In the genomic region with DNA sequence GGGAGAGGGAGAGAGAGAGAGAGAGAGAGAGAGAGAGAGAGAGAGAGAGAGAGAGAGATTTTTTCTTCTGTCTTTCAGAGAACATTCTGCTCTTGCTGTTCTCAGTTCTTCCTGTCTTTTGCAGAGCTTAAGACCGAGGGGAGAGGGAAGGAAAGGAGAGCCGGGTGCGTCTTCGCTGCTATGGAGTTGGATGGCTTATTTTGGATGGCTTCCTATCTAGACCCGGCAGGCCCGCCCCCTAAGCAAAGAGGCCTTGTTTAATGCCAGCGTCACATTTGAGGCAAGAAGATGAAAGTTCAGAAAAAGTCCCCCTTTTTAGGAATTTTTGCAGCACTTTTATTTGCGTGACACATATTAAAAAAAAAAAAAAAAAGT, we compare ENCODE assay signal across 8 mouse cellular contexts. TPM values are rescaled to one million over a fixed set of nuclear protein-coding genes. Genes with fewer than 3 reads are reported as not detected.
DNase-seq lines count a peak whose midpoint lies in the region; ATAC-seq and TF ChIP-seq lines count a peak whose summit lies in the region.

No protein-coding gene starts in this region.

- H3K27ac ChIP-seq in liver, adult 2 months (replicated peaks; ENCODE audit: insufficient read depth, low read depth, low read length) = 0 out of 2 replicates have a peak overlapping the region, but pooled peaks have one; percentile 31

- TF ChIP-seq CTCF in brain, embryonic 14.5 days (IDR thresholded peaks at IDR 0.05; ENCODE audit: borderline replicate concordance, extremely low read depth, insufficient read depth, insufficient read length) = no peak
- no peak for TF ChIP-seq CTCF in liver, adult 2 months (IDR thresholded peaks at IDR 0.05; ENCODE audit: low read depth, low read length)

- no peaks in the 10 kb centered on the region for H3K36me3 ChIP-seq in liver, adult 2 months (ENCODE audit: control insufficient read depth, insufficient read depth, low read length)

- no peaks in the 10 kb centered on the region for H3K27me3 ChIP-seq in liver, adult 2 months (ENCODE audit: control insufficient read depth, insufficient read depth, low read length)

- peaks cover 3% of the 10 kb centered on the region; the same call in 1 of the 2 replicates for H3K4me1 ChIP-seq in liver, adult 2 months (ENCODE audit: control insufficient read depth, insufficient read depth, low read length)

- no peak for TF ChIP-seq POLR2A in brain, embryonic 14.5 days (IDR thresholded peaks at IDR 0.05; ENCODE audit: borderline replicate concordance, extremely low read depth, insufficient read depth, insufficient read length, poor library complexity, severe bottlenecking)
- no peak for TF ChIP-seq POLR2A in liver, adult 2 months (IDR thresholded peaks at IDR 0.05; ENCODE audit: extremely low read depth, insufficient read depth, low read length)

- H3K79me2 ChIP-seq in liver, adult 2 months (ENCODE audit: control insufficient read depth, insufficient read depth, low read length) = no peaks in the 10 kb centered on the region

- no peak overlapping the region for H3K4me3 ChIP-seq in liver, adult 2 months (ENCODE audit: insufficient read depth, low read depth, low read length)

- WGBS in liver, adult 2 months = 14% methylated on average over 8 of the region's 8 CpGs

- 0 out of 2 replicates have a peak overlapping the region, but pooled peaks have one; percentile 60 for H3K9ac ChIP-seq in liver, adult 2 months (ENCODE audit: low read depth, low read length)

- ATAC-seq in frontal cortex, adult (ENCODE audit: low TSS enrichment) = 0 out of 2 replicates have a peak, but pooled peaks have one; percentile 10

- intact Hi-C loops in heart, postnatal 14 days (cut with DNase I) = loop anchor here (2.0 kb wide), 2 partner anchors 129 to 263 kb away; no protein-coding TSS in a partner anchor

- DNase-seq in frontal cortex, postnatal 14 days (ENCODE audit: low spot score in 2 of 2) = no peak
- DNase-seq in brain, embryonic 14.5 days (ENCODE audit: low read depth) = peak; percentile 68
- peak; percentile 43 to 49 for DNase-seq in heart, postnatal 14 days
- DNase-seq in liver, adult 2 months (ENCODE audit: extremely low read depth, low read depth, low spot score) = no peak
- DNase-seq in neural tube, embryonic 10.5 days (ENCODE audit: extremely low spot score, low spot score) = peak; percentile 28
- no peak for DNase-seq in ovary, postnatal 10 days (ENCODE audit: low spot score)
- DNase-seq in c-Kit-positive CD71-positive TER-119-positive erythroid progenitor cells, embryonic 14.5 days (ENCODE audit: low spot score) = no peak

RNA-seq across cellular contexts. Expression of a gene that starts 30.0 kb away (rescaled TPM):
- polyA plus RNA-seq in brain, embryonic 14.5 days (2012; rRNA removed) = 41.7 and 67.5 TPM in 2 replicates
- total RNA-seq in heart, postnatal 14 days (2021) = 100 to 1,000 TPM; 124 to 140 TPM
- total RNA-seq in liver, adult 2 months (2014; rRNA removed) = 79.9 and 93.8 TPM in 2 replicates
- polyA plus RNA-seq in liver, adult 2 months (2012; rRNA removed) = 50.6 and 54.4 TPM in 2 replicates

Comparison
In these comparisons a context has a peak if more than half of its experiments do, and no peak if none do; other contexts are left out.
1. DNase-seq: peak in brain, embryonic 14.5 days (single experiment), heart, postnatal 14 days (2 of 2) and neural tube, embryonic 10.5 days (single experiment); none in frontal cortex, postnatal 14 days (0 of 2), liver, adult 2 months (single experiment), ovary, postnatal 10 days (single experiment) and c-Kit-positive CD71-positive TER-119-positive erythroid progenitor cells, embryonic 14.5 days (single experiment).